Mouse (Mus musculus) small intestine, adult 2 months (tissue): ENCODE results near the gene Gm20489.

Experiments used
- CTCF ChIP-seq: fragments of 200-500 bp; IDR thresholded peaks from 2 replicates; pipeline ENCODE4 v1.5.1; 2012; ENCODE audit warnings: low read depth, mild to moderate bottlenecking, control low read depth, inconsistent platforms, low read length, moderate library complexity, mixed read lengths; ENCODE audit not compliant: insufficient replicate concordance, insufficient read length; ENCODE audit errors: extremely low read depth
- POLR2A ChIP-seq: fragments of 200-500 bp; IDR thresholded peaks from 2 replicates; pipeline ENCODE4 v1.6.1; 2012; ENCODE audit warnings: low read depth, mild to moderate bottlenecking, control low read depth, inconsistent platforms, low read length, moderate library complexity

- TF ChIP-seq POLR2A (no peak), CTCF (no peak)
Observed at GRCm38 (mm10) chrX:101266631-101267030, 2.2 kb downstream of the Gm20489 start.
